Mouse (Mus musculus): ENCODE measurements at regions not wholly inside any gene's neighbourhood (a gene's known extent, or its start where the extent isn't known, plus 50 kb on each side); places are given as distances from the start of the nearest gene placed in this dataset.

DNA sequence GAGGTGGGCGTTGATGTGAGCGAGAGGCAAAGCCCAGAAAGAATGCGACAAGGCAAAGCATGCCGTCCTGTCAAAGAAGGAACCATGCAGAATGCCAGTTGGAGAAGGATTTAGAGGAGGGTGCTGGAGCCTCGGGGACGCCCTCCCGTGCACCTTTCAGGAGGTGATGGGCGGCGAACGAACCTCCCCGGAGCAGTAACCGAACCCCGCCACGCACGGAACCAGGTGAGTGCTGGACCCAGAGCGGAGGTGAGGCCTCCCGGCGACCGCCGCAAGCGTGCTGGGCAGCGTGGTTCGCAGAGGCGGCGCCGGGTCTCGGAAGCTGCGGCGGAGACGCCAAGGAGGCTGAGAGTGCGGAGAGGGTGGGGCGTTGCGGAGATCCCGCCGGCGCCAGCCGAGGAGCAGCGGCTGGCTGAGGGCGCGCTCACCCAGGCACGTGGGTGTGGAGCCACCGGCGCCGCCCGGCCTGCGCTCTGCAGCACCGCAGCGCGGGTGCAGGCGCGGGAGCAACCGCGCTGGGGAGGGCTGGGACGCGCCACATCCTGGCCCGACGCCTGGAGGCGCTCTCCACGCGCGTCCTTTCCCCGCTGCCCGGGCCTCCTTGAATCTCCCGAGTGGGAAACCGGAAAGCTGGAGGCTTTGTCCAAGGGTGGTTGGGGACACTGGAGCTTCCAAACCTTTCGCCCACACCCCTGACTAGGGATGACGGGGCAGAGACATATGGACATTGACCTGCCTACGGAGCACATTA lies 178.3 kb upstream of the Topaz1 start:
- no peak for DNase-seq

DNA sequence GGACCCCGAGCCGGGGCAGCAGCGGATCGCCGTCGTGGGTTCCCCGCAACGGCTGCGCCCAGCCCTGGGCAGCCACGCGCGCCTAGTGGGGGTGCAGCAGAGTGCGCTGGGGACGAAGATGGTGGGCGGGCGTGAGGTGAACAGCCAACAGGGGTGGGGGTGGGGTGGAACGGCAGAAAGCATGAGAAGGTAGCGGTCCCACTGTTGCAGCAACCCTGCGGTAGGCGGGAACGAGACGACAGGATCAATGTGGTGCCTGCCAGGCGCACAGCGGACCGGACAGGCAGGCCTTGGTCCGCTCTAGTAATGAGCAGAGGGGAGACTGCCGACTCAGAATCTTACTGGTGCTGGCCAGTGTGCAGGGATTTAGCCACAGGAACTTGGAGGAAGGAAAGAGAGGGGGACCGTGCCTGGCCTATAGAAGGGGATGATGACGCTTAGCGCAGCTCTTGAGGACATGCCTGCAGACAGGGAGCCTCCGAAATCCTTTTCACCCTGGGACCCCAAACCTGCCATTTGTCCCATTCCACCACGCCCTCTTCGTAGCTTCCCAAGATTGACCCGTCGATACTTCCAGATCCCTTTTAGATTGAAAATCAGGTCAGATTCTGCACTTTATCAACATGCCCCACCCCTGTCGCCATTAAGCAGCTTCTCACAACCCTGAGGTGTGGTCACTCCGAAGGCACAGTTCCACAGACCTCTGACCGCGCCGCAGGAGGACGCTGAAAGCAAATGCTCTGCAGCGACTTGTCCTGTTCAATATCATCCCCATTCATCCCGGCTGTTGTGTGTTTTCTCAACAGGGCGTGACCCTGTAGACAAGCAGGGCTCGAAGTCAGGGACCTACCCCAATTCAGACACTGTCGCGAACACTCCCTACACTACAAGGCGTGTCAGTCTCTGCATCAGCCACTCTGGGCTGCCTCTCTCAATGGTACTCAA lies 177.4 kb upstream of the Topaz1 start:
- no peak for DNase-seq

DNA sequence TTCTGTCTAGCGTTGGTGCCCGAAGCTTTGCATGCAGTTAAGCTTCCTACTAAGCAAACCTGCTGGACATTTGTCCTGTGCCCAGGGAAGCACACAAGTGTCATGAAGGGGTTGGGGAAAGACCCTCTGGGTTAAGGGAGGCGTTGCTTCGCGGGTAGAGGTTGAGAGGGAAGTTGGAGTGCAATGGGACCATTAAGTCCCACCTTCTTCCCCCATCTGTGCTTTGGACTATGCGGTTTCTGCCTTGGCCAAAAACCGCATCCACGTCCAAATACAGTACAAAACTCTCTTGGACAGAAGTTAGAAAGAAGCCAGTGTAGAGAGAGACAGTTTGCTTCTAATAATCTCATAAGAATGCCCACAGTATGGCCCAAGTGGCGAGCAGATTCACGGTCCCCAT lies 176.1 kb upstream of the Topaz1 start:
- no peak for DNase-seq

DNA sequence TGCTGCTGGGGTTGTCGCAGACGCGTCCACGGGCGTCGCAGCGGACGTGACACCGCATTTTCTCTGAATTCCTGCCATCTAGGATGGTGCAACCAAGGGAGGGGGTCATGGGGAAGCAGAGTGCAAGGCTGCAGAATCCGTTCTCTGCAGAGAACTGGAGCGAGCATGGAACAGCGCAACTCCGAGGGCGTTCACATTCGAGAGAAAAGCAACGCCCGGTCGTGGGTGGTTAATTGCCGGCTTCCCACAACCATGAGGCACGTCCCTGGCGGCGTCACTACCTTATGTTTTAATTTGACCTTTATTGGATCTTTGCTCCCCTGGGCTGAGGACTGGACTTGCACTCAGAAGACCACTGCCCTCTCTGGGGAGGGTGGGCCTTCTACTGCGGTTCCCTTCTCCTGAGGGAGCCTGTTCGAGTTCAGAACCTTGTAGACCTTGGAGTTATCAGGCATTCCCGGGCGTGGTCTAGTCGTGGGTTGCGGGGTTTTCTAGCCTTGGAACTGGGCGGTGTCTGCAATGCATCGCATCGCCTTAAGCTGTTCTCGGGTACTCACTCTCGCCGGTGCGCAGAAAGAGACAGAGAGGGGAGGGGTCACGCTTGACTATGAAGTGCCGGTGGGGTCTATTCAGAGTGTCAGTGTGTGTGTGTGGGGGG lies 175.6 kb upstream of the Topaz1 start:
- DNase-seq = no peak

DNA sequence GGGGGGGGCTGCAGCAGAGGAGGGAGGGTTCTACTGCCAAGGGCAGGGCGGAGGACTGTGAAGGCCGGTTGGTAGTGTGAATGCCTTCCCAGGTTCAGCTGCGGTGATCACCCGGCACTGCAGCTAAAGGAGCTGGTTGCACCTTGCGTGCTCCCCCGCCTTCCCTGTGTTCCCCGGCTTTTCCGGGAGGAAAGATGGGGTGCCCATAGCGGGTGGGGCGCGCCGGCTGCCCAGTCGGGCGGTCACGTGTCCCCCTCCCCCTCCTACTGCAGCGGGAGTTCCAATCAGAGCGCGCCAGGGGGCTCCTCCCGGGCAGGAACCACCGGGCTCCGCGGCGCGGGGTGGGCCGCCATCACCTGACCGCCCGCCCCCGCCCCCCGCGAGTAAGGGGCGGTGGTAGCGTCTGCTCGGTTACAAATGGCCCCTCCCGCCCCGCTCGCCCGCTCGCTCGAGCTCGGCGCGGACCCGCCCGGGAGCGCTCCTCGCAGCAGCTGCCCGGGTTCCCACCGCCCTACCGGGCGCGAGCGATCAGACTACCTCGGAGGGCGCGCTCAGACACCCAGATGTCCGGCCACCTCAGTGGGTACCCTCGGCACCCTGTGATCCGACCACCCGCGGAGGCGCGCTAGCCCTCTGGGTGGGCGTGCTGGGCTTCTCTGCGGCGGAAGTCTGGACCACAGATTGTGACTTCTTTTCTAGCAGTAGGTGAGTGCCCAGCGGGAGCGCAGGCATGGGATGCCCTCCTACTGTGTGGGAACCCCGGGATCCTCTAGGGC lies 174.9 kb upstream of the Topaz1 start:
- no peak for DNase-seq

DNA sequence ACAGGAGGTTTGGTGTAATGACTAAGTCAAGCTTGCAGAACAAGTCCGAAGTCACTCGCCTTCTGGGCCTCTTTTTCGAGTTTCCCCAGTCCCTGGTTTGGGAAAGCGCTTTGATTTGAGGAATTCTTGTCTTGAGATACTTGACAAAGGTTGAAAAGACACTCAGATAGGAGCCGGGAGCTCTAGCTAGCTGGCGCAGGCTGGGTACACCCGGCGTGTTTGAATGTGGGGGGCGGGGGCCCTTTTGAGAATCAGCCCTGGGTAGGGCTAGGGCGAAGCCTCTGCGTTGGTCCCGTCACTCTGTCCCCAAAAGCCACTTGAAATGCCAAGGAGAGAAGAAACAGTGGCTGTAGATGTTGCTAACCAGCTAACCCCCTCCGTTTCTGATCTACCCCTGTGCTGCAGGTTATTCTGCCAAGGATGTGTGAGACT lies 174.3 kb upstream of the Topaz1 start:
- DNase-seq = no peak

DNA sequence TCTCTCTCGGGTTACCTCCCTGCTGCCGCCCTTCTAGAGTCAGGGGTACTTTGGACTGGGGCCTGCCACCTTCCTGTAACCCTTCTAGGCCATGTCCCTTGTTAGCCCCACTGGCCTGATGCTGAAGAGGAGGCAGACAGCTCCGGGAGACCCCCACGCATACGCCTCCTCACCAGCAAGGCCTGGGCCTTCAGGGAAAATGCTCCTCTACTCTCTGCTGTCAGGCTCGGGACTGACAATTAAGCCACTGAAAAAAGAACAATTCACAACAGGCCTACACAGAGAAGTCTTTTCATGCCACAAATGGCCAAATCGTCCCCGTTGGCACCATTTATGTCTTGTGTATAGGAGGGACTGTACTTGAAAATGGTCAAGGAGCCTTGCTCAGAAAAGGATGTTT lies 161.9 kb upstream of the Topaz1 start:
- DNase-seq = no peak

DNA sequence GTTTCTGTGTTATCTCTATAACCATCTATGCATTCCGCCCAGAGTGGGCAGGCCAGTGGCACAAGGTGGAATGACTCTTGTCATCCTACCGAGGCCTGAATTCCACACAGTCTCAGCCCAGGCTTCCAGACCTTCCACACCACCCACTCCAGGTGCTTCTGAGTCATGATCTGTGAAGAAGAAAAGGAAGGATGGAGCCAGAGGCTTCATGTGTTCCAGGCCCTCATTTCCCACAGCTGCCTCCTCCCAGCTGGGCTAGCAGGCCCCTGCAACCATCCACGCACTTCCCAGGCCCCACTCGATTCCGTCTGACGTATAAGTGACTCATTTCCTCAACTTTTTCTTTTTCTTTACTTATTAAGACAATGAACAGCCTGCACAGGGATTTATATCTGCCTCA lies 160.7 kb upstream of the Topaz1 start:
- DNase-seq = no peak

DNA sequence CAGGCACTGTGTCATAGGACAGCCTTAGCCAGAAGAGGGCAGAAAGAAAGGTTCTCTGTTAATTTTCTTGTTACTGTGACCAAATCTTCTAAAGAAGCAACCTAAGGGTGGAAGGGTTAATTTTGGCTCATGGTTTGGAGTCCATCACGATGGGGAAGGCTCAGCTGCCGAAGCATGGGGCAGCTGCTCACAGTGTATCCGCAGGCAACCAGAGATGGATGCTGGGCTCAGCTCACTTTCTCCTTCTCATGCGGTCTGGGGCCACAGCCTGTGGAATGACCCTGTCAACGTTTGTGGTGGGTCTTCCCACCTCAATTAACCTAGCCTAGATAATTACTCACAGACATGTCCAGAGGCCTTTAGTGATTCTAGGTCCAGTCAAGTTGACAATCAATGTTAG lies 160.2 kb upstream of the Topaz1 start:
- no peak for DNase-seq

DNA sequence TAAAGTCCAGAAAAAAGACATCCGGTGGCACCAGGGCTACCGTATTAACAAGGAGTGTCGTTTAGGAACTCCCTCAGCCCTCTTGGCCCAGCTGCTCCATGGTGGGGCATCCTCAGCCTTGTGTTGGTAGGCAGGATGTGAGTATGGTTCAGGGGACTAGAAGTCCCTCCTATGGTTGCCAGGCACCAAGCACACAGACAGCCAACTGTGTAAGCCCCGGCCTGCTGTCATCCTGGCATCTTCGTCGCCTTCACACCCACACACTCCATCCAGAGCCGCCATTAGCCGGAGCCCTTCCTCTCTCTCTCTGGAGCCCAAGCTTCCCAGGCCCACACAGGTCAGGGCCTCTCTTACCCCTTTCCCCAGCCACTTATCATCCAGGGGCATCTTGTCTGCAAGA lies 158.9 kb upstream of the Topaz1 start:
- DNase-seq = no peak

DNA sequence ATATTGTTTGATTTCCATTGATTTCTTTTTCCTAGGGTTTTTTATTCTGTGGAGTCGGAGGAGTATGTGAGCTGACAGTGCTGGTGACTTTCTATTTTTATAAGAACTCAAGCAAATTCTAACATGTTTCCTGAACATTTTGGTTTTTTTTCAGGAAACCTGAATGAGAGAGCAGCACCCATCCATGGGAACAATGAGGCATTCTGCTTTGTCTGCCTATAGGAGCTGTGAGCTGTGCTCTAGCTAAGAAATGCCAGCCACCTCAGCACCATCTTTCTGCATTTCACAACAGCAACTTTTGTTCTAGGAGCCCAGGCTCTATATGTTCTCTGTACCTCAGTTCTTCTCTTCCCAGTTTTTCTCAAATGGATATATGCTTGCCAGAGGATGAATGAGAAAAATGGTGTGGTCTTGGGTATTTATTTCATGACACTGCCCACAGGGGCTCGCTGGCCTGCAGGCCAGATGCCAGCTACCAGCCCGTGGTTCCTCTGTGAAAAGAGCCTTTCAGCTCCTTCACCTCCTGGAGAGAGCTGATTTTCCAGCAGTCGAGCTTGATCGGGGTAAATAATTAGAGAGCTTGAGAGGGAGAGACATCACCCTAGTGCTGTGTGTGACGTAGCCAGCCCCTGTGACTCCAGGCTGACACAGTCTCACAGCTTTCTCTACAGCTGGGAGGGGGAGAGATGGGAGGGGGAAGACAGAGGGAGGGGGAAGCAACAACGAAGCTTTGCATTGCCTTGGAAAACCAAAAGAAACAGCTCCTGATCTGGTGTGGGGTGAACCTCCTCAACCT lies 154.1 kb upstream of the Topaz1 start:
- no peak for DNase-seq

DNA sequence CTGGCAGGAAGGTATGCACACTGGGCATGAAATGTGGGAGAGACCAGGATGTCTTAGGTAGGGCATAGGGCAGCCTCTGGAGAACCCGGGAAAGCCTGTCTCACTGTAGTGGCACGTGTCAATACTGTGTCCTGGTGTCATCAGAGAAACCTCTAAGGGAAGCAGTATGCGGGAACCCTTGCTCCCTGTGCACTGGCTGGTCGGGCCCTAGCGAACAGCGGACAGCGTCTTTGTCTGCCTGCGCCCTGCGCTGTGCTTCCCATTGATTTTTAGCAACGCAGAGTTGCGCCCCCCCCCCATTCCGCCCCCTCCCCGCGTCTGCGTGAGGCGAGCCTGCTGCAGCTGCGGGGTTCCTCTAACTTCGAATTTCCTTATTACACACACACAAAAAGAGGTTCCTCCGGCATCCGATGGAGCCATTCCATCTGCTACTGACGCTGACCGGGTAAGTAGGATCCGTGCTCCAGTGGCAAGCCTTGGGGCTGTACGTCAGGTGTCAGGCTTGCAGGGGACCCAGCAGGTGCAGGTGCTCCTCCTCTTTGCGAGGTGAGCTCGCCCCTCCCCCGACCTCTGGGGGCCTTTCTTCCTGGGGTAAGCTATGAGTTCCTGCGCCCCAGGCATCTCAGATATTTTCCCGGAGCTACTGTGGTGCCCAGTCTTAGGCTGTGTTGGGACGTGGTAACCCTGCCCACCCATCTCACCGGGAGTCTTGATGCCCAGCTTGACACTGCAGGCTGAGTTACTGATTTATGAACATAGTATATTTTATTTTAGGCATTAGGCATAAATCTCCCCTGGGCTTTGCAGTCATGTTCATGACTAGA lies 151.8 kb upstream of the Topaz1 start:
- DNase-seq = no peak

DNA sequence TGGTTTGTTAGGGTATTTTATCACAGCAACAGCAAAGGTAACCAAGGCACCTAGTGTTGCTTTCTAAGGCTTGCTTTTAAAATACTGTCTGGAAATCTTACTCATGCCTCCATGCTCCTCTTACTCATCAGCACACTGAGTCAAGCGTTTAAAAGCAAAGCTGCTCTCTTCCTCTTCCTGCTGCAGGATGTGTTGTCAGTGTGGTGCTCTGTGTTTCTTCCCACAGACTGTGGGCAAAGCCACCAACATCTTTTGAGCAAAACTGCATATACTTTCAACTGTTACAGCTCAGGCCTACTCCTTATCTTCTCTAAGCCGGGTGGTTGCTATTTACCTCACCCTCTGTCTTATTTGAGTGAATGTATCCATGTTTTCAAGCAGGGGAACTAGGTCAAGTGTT lies 144.0 kb upstream of the Topaz1 start:
- DNase-seq = no peak

DNA sequence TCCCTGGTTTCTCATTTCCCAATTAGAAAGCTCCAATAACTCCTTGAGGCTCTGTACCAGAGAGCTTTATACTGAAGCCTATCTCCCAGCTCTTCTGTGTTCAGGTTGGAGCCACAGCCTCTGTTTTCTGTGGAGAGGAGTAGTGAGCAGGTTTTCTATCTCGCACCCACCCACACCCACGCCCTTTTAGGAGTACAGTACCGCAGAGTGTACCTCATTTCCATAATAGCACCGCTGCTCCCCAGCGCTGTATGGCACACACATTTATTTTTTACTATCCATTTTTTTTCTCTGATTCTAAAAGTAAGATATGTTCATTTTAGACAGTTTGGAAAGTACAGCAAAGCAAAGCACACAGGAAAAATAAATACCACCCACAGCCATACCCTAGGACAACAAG lies 137.5 kb upstream of the Topaz1 start:
- no peak for DNase-seq

DNA sequence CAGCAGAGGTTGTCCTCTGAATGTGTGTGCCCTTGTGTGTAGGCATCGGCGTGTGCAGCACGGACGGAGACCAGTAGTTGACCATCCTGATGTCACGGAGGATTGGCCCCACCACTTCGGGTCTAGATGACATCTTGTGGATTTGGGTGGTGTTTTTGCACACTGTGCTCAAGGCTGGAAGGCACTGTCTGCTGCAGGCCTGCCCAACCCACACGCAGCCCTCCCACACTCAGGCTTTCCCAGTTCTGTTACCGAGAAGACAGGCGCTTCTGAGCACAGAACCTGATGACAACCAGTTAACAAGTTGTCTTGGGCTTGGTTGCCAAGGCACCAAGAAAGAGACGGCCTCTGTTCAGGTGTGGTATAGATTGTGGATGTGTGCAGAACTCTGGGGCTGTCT lies 136.2 kb upstream of the Topaz1 start:
- DNase-seq = no peak

DNA sequence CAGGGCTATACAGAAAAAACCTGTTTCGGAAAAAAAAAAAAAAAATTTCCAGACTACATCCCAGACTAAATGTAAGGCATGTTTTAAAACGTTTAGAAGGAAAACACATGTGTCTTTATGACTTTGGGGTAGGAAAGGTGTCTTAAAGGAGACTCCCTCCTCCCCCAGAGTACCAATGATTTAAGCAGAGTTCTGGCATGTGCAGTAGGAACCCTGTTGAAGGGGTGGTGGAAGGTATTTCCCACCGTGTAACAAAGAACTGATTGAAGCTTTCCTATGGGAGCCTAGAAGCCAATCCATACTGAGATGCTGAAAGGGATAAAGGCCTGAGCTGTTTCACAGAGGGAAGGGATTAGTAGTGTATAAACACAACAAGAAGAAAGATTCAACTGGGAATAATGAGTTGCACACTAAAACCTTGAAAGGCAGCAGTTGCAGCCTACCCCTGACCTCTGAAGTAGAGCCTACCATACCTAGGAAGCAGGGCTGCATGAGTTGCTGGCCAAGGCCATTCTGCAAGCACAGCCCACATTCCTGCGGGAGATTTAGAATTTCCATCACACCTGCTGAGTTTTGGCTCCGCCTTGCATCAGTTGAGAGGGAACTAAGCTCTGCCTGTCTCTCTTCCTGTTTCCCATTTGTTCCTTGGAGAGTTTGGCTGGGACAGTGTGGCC lies 132.4 kb upstream of the Topaz1 start:
- DNase-seq = no peak

DNA sequence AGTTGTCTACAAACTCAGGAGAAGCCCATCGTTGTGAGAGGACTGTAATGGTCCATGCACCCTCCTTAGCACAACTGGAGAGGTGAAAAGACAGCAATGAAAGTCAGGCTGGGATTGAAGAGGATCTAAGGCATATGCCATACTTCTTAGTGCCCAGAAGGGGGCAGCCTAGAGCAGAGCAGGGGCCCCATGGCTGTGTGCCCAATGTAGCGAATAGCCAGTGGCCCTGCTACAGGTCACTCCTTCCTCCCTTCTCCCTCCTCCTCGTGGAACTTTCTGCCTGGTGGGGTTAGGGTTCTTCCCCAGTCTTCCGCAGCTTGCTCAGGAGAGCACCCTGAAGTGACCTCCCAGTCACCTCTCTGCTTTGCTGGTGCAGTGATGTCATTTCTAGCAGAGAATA lies 131.8 kb upstream of the Topaz1 start:
- DNase-seq = peak; percentile 1 to 3

DNA sequence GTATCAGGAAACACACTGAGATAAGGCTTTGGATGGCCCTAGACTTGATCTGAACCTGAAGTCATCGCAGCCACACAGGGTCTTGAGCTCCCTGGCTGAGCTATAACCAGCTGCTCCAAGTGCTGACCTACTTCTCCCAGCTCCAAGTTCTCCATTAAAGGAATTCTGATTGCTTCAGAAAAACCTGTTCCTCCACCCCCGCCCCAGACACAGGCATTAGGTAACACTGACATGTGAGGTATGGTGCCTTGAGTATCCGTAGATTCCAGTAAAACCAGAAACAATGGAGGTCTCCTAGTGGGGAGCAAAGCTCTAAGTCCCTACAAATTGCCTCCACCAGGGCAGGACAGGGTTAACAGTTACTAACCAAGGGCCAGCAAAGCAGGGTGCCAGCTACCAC lies 129.4 kb upstream of the Topaz1 start:
- no peak for DNase-seq

DNA sequence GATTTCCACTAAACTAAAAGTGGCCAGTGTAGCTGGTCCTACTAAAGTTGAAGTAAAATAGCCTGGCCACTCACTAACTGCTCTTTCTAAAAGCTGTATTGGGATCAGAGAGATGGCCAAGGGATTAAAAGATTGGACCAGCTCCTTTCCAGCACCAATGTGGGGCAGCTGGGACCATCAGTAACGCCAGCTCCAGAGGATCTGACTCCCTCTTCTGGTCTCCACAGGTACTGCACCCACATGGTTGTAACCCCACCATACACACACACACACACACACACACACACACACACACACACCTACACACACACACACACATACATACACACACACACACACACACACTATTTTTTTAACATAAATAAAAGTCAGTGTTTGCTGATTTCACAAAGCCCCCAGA lies 122.1 kb upstream of the Topaz1 start:
- no peak for DNase-seq

DNA sequence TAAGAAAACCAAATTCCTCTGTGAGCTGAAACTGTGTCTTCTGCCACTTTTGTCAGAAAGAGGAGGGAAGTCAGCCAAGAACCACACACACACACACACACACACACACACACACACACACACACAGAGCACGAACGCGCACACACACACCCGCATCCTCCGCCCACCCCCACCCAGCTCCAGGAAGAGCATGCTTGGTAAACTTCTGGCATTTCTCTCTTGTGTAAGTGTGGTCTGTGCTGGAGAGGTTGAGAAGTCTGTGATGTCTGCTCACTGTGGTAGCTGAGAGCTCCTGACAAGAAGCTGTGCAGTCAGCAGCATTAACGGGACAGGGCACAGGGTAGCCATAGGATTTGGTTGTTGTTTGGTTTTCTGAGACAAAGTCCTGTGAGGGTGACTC lies 120.8 kb upstream of the Topaz1 start:
- no peak for DNase-seq
